Mouse (Mus musculus) heart, postnatal 10 days (tissue): Measurements from ENCODE around the gene Arrdc4. TPM values are rescaled to one million over a fixed set of nuclear protein-coding genes. Genes with fewer than 3 reads are reported as not detected.

Experiments used
- DNase-seq, 2 experiments: peaks; one replicate each; pipeline ENCODE4 v3.0.0; 2021
- intact Hi-C: fragments of 180-260 bp; cut with DNase I; formaldehyde crosslinking; loops from one replicate; pipeline ENCODE4 v1.15.1; 2025
- total RNA-seq, 2 experiments: library from RNA; stranded (reverse); gene quantifications; 2 replicates each; pipeline ENCODE4 v1.2.3; 2021

The Arrdc4 gene
- 10 to 100 TPM; 18.8 to 22.9 TPM for total RNA-seq

GRCm38 (mm10) chr7:68748761-68749635 is at the start of gene Arrdc4:
Gene Arrdc4, minus strand, starts transcription at chr7:68749241.
- intact Hi-C loops: loop anchor here (2.0 to 5.0 kb wide), 3 partner anchors 32 to 73 kb away; no protein-coding TSS in a partner anchor
- peak; percentile 99 to 100 for DNase-seq

- intact Hi-C loops: no loop called here
- DNase-seq: no peak
Observed at GRCm38 (mm10) chr7:68795578-68795977, 46.5 kb upstream of the Arrdc4 start.

GRCm38 (mm10) chr7:68788711-68789110 is 39.7 kb upstream of the Arrdc4 start:
- intact Hi-C loops: no loop called here
- DNase-seq: peak; percentile 22 to 31

GRCm38 (mm10) chr7:68771757-68772094 is 22.7 kb upstream of the Arrdc4 start:
- intact Hi-C loops: no loop called here
- DNase-seq: no peak

GRCm38 (mm10) chr7:68770894-68771756 is 22.1 kb upstream of the Arrdc4 start:
- intact Hi-C loops: no loop called here

GRCm38 (mm10) chr7:68765926-68766325 is 16.9 kb upstream of the Arrdc4 start:
- intact Hi-C loops: no loop called here
- DNase-seq: no peak

More at GRCm38 (mm10) chr7:68770894-68771756, 22.1 kb upstream of the Arrdc4 start:
- no peak for DNase-seq

GRCm38 (mm10) chr7:68759148-68759724 is 10.2 kb upstream of the Arrdc4 start:
- no peak for DNase-seq
- intact Hi-C loops: no loop called here

GRCm38 (mm10) chr7:68756656-68757204 is 7.7 kb upstream of the Arrdc4 start:
- intact Hi-C loops: no loop called here
- no peak for DNase-seq

GRCm38 (mm10) chr7:68749919-68750318 is 878 bp upstream of the Arrdc4 start:
- intact Hi-C loops: loop anchor here (2.0 to 5.0 kb wide), 3 partner anchors 33 to 72 kb away; no protein-coding TSS in a partner anchor

GRCm38 (mm10) chr7:68748361-68748760 is 680 bp downstream of the Arrdc4 start:
- intact Hi-C loops: loop anchor here (2.0 to 5.0 kb wide), 3 partner anchors 32 to 74 kb away; no protein-coding TSS in a partner anchor
- peak; percentile 26 to 42 for DNase-seq

More at GRCm38 (mm10) chr7:68749919-68750318, 878 bp upstream of the Arrdc4 start:
- DNase-seq: no peak

- intact Hi-C loops: loop anchor here (5.0 kb wide), 2 partner anchors 52 to 78 kb away; no protein-coding TSS in a partner anchor
- no peak for DNase-seq
Observed at GRCm38 (mm10) chr7:68744616-68745015, 4.4 kb downstream of the Arrdc4 start.

GRCm38 (mm10) chr7:68744206-68744605 is 4.8 kb downstream of the Arrdc4 start:
- intact Hi-C loops: no loop called here
- no peak for DNase-seq

GRCm38 (mm10) chr7:68740763-68741162 is 8.3 kb downstream of the Arrdc4 start:
- intact Hi-C loops: no loop called here
- DNase-seq: no peak

GRCm38 (mm10) chr7:68738676-68739399 is 10.2 kb downstream of the Arrdc4 start:
- no peak for DNase-seq
- intact Hi-C loops: no loop called here

GRCm38 (mm10) chr7:68726380-68726779 is 22.7 kb downstream of the Arrdc4 start:
- no peak for DNase-seq
- intact Hi-C loops: no loop called here

GRCm38 (mm10) chr7:68724711-68725110 is 24.3 kb downstream of the Arrdc4 start:
- no peak for DNase-seq
- intact Hi-C loops: no loop called here

- DNase-seq: no peak
- intact Hi-C loops: no loop called here
Observed at GRCm38 (mm10) chr7:68721520-68721919, 27.5 kb downstream of the Arrdc4 start.

GRCm38 (mm10) chr7:68717988-68718387 is 31.1 kb downstream of the Arrdc4 start:
- intact Hi-C loops: loop anchor here (2.0 kb wide), 2 partner anchors 25 to 31 kb away; partner anchors contain the start of gene Arrdc4
- no peak for DNase-seq

GRCm38 (mm10) chr7:68717498-68717897 is 31.5 kb downstream of the Arrdc4 start:
- peak; percentile 70 to 76 for DNase-seq
- intact Hi-C loops: loop anchor here (2.0 kb wide), 2 partner anchors 25 to 31 kb away; partner anchors contain the start of gene Arrdc4
